Mouse (Mus musculus): ENCODE data around the gene Qdpr. TPM values are rescaled to one million over a fixed set of nuclear protein-coding genes. Genes with fewer than 3 reads are reported as not detected.
"Not testable (repeated sequence)": the region's sequence is repeated elsewhere in the genome, so short reads cannot be mapped to it uniquely, and the experiment has no call there.

The Qdpr gene
- polyA plus RNA-seq, 1 experiment from 2014 or later = 96.6 TPM

GRCm38 (mm10) chr5:45438301-45438700 is 11.7 kb downstream of the Qdpr start:
- Histone ChIP-seq H3K9me3 (ENCODE audit: control insufficient read depth, low read length) (no peaks in the 10 kb centered on the region), H3K4me2 (replicated peaks) (no peak overlapping the region), H3K4me3 (replicated peaks; ENCODE audit: low read length) (no peak overlapping the region), H3K36me3 (replicated peaks; ENCODE audit: control insufficient read depth, insufficient read depth) (peaks cover 23% of the 10 kb centered on the region), H3K4me1 (replicated peaks; ENCODE audit: control insufficient read depth, insufficient read depth, low read length) (no peaks in the 10 kb centered on the region), H3K27me3 (ENCODE audit: control insufficient read depth, insufficient read depth, low read length) (no peaks in the 10 kb centered on the region), H3K9ac (no peak overlapping the region), H3K27ac (no peak overlapping the region)
- ATAC-seq (ENCODE audit: low FRiP score) = no peak
- DNase-seq (ENCODE audit: low spot score) = no peak
- WGBS = 86% methylated on average over 8 of the region's 8 CpGs

- no peak overlapping the region for H3K27ac ChIP-seq
- no peak overlapping the region for H3K9ac ChIP-seq
- ATAC-seq (ENCODE audit: low FRiP score) = no peak
- no peak for DNase-seq (ENCODE audit: low spot score)
- H3K36me3 ChIP-seq (replicated peaks; ENCODE audit: control insufficient read depth, insufficient read depth) = peaks cover 23% of the 10 kb centered on the region
- H3K4me1 ChIP-seq (replicated peaks; ENCODE audit: control insufficient read depth, insufficient read depth, low read length) = no peaks in the 10 kb centered on the region
- H3K4me2 ChIP-seq (replicated peaks) = no peak overlapping the region
- H3K27me3 ChIP-seq (ENCODE audit: control insufficient read depth, insufficient read depth, low read length) = no peaks in the 10 kb centered on the region
- 66% methylated on average over 4 of the region's 4 CpGs for WGBS
- no peak overlapping the region for H3K4me3 ChIP-seq (replicated peaks; ENCODE audit: low read length)
- no peaks in the 10 kb centered on the region for H3K9me3 ChIP-seq (ENCODE audit: control insufficient read depth, low read length)
Measured at GRCm38 (mm10) chr5:45437826-45438225, 12.2 kb downstream of the Qdpr start.

- no peaks in the 10 kb centered on the region for H3K9me3 ChIP-seq (ENCODE audit: control insufficient read depth, low read length)
- no peak overlapping the region for H3K4me3 ChIP-seq (replicated peaks; ENCODE audit: low read length)
- H3K36me3 ChIP-seq (replicated peaks; ENCODE audit: control insufficient read depth, insufficient read depth) = peaks cover 23% of the 10 kb centered on the region
- 92% methylated on average over 14 of the region's 14 CpGs for WGBS
- H3K9ac ChIP-seq = no peak overlapping the region
- H3K4me1 ChIP-seq (replicated peaks; ENCODE audit: control insufficient read depth, insufficient read depth, low read length) = no peaks in the 10 kb centered on the region
- no peak overlapping the region for H3K27ac ChIP-seq
- no peak overlapping the region for H3K4me2 ChIP-seq (replicated peaks)
- DNase-seq (ENCODE audit: low spot score) = no peak
- no peak for ATAC-seq (ENCODE audit: low FRiP score)
- no peaks in the 10 kb centered on the region for H3K27me3 ChIP-seq (ENCODE audit: control insufficient read depth, insufficient read depth, low read length)
Measured at GRCm38 (mm10) chr5:45435967-45436950, 13.8 kb downstream of the Qdpr start.

- WGBS = 94% methylated on average over 7 of the region's 7 CpGs
- no peak overlapping the region for H3K27ac ChIP-seq
Measured at GRCm38 (mm10) chr5:45427891-45428290, 22.1 kb downstream of the Qdpr start.

GRCm38 (mm10) chr5:45426416-45427034 is 23.5 kb downstream of the Qdpr start:
- H3K4me1 ChIP-seq (replicated peaks; ENCODE audit: control insufficient read depth, insufficient read depth, low read length) = no peaks in the 10 kb centered on the region
- 81% methylated on average over 1 of the region's 1 CpGs for whole genome bisulfite sequencing

More at GRCm38 (mm10) chr5:45427891-45428290, 22.1 kb downstream of the Qdpr start:
- no peak overlapping the region for H3K4me2 ChIP-seq (replicated peaks)
- H3K9ac ChIP-seq = no peak overlapping the region
- no peaks in the 10 kb centered on the region for H3K4me1 ChIP-seq (replicated peaks; ENCODE audit: control insufficient read depth, insufficient read depth, low read length)
- no peaks in the 10 kb centered on the region for H3K27me3 ChIP-seq (ENCODE audit: control insufficient read depth, insufficient read depth, low read length)
- ATAC-seq (ENCODE audit: low FRiP score) = no peak
- H3K4me3 ChIP-seq (replicated peaks; ENCODE audit: low read length) = no peak overlapping the region
- no peaks in the 10 kb centered on the region; the same call in 1 of the 2 replicates for H3K36me3 ChIP-seq (replicated peaks; ENCODE audit: control insufficient read depth, insufficient read depth)
- H3K9me3 ChIP-seq (ENCODE audit: control insufficient read depth, low read length) = no peaks in the 10 kb centered on the region
- no peak for DNase-seq (ENCODE audit: low spot score)

GRCm38 (mm10) chr5:45425771-45426170 is 24.3 kb downstream of the Qdpr start:
- DNase-seq (ENCODE audit: low spot score); H3K27me3 ChIP-seq (ENCODE audit: control insufficient read depth, insufficient read depth, low read length); H3K4me3 ChIP-seq (replicated peaks; ENCODE audit: low read length); H3K9me3 ChIP-seq (ENCODE audit: control insufficient read depth, low read length); ATAC-seq (ENCODE audit: low FRiP score); H3K9ac ChIP-seq; H3K4me2 ChIP-seq (replicated peaks); H3K27ac ChIP-seq; H3K36me3 ChIP-seq (replicated peaks; ENCODE audit: control insufficient read depth, insufficient read depth); H3K4me1 ChIP-seq (replicated peaks; ENCODE audit: control insufficient read depth, insufficient read depth, low read length): not testable (repeated sequence)
- 45% methylated on average over 1 of the region's 1 CpGs for WGBS

More at GRCm38 (mm10) chr5:45426416-45427034, 23.5 kb downstream of the Qdpr start:
- Histone ChIP-seq H3K36me3 (replicated peaks; ENCODE audit: control insufficient read depth, insufficient read depth) (no peaks in the 10 kb centered on the region; the same call in 1 of the 2 replicates), H3K9ac (no peak overlapping the region), H3K4me3 (replicated peaks; ENCODE audit: low read length) (no peak overlapping the region), H3K27ac (no peak overlapping the region), H3K4me2 (replicated peaks) (no peak overlapping the region), H3K9me3 (ENCODE audit: control insufficient read depth, low read length) (no peaks in the 10 kb centered on the region), H3K27me3 (ENCODE audit: control insufficient read depth, insufficient read depth, low read length) (no peaks in the 10 kb centered on the region)
- no peak for DNase-seq (ENCODE audit: low spot score)
- ATAC-seq (ENCODE audit: low FRiP score) = no peak

GRCm38 (mm10) chr5:45424021-45424886 is 25.8 kb downstream of the Qdpr start:
- no peaks in the 10 kb centered on the region for H3K4me1 ChIP-seq (replicated peaks; ENCODE audit: control insufficient read depth, insufficient read depth, low read length)
- no peak overlapping the region for H3K4me3 ChIP-seq (replicated peaks; ENCODE audit: low read length)
- DNase-seq (ENCODE audit: low spot score) (peak; percentile 77), ATAC-seq (ENCODE audit: low FRiP score) (peak; percentile 93)
- WGBS = 37% methylated on average over 8 of the region's 8 CpGs
- H3K4me2 ChIP-seq (replicated peaks) = no peak overlapping the region
- H3K9me3 ChIP-seq (ENCODE audit: control insufficient read depth, low read length) = no peaks in the 10 kb centered on the region
- H3K27ac ChIP-seq = no peak overlapping the region
- H3K9ac ChIP-seq = no peak overlapping the region
- H3K27me3 ChIP-seq (ENCODE audit: control insufficient read depth, insufficient read depth, low read length) = no peaks in the 10 kb centered on the region
- no peaks in the 10 kb centered on the region for H3K36me3 ChIP-seq (replicated peaks; ENCODE audit: control insufficient read depth, insufficient read depth)

- 78% methylated on average over 12 of the region's 12 CpGs for WGBS
- DNase-seq (ENCODE audit: low spot score) = no peak
- no peak overlapping the region for H3K27ac ChIP-seq
- no peak for ATAC-seq (ENCODE audit: low FRiP score)
- no peaks in the 10 kb centered on the region for H3K9me3 ChIP-seq (ENCODE audit: control insufficient read depth, low read length)
- H3K9ac ChIP-seq = no peak overlapping the region
- no peaks in the 10 kb centered on the region for H3K36me3 ChIP-seq (replicated peaks; ENCODE audit: control insufficient read depth, insufficient read depth)
- no peak overlapping the region for H3K4me3 ChIP-seq (replicated peaks; ENCODE audit: low read length)
- no peaks in the 10 kb centered on the region for H3K4me1 ChIP-seq (replicated peaks; ENCODE audit: control insufficient read depth, insufficient read depth, low read length)
- H3K27me3 ChIP-seq (ENCODE audit: control insufficient read depth, insufficient read depth, low read length) = no peaks in the 10 kb centered on the region
- no peak overlapping the region for H3K4me2 ChIP-seq (replicated peaks)
Measured at GRCm38 (mm10) chr5:45421881-45422844, 27.9 kb downstream of the Qdpr start.
